Mouse (Mus musculus): ENCODE results near the gene Gm8453. TPM values are rescaled to one million over a fixed set of nuclear protein-coding genes. Genes with fewer than 3 reads are reported as not detected.
"Not testable (repeated sequence)": the region's sequence is repeated elsewhere in the genome, so short reads cannot be mapped to it uniquely, and the experiment has no call there.

Gm8453 gene
- polyA plus RNA-seq (2016; fragmentation: Nextera tagmentation; extraction: Ambion mirVana), result not detected in 2 replicates

- WGBS, result 29% methylated on average over 2 of the region's 2 CpGs
- H3K4me3 ChIP-seq; H3K27me3 ChIP-seq (ENCODE audit: low read depth, poor library complexity, severe bottlenecking); H3K36me3 ChIP-seq; H3K9me3 ChIP-seq (replicated peaks); DNase-seq (ENCODE audit: low spot score); H3K27ac ChIP-seq; H3K4me1 ChIP-seq: not testable (repeated sequence)
These were observed at the start of gene Gm8453 for GRCm38 (mm10) chr7:22229384-22229783. Gene Gm8453, minus strand, starts transcription at chr7:22229484.

DNA sequence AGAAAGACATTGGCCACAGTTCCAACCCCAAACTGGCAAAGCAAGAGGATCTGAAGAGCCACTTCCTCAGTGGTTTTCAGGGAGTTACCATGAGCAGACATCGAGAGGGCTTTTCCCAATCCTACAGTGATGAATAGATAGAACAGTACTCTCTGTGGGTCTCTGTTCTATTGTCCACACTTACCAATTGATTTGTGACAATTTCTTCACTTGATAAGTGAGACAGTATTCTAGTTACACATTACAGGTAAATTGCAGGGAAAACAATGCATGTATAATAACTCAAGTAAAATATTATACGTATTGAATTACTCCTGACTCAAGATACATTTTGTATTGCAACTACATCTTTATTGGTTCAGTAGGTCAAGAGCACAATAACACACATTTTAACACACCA is 28.1 kb downstream of the Gm8453 start, which contains the start of gene Gm8653:
Gm8653 (minus strand) TSS at position 101 of the 400 bp plus-strand sequence.
- not testable (repeated sequence) for H3K4me3 ChIP-seq; DNase-seq (ENCODE audit: low spot score); H3K4me1 ChIP-seq; H3K36me3 ChIP-seq; H3K9me3 ChIP-seq (replicated peaks); H3K27ac ChIP-seq; H3K27me3 ChIP-seq (ENCODE audit: low read depth, poor library complexity, severe bottlenecking)
- no CpG with 5 or more reads among the region's 2 CpGs for WGBS

DNA sequence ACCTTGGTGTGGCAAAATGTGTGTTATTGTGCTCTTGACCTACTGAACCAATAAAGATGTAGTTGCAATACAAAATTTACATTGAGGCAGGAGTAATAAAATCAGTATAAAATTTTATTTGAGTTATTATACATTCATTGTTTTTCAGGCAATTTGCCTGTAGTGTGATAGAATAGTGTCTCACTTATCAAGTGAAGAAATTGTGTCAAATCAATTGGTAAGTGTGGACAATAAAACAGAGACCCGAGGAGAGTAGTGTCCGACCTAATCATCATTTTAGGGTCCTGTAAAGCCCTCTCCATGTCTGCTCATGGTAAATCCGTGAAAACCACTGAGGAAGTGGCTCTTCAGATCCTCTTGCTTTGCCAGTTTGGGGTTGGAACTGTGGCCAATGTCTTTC is 40.2 kb downstream of the Gm8453 start, which contains the start of gene Vmn1r143:
Vmn1r143 (plus strand) TSS at position 301 of the 400 bp plus-strand sequence.
- WGBS, result no CpG with 5 or more reads among the region's 3 CpGs
- not testable (repeated sequence) for H3K4me3 ChIP-seq; H3K36me3 ChIP-seq; H3K27ac ChIP-seq; H3K9me3 ChIP-seq (replicated peaks); H3K4me1 ChIP-seq; H3K27me3 ChIP-seq (ENCODE audit: low read depth, poor library complexity, severe bottlenecking); DNase-seq (ENCODE audit: low spot score)

Other genes starting within 250 kb of the Gm8453 start
- gene Vmn1r137, start 234.9 kb downstream of the Gm8453 start, polyA plus RNA-seq (2016; fragmentation: Nextera tagmentation; extraction: Ambion mirVana), result not detected in 2 replicates
- not detected in 2 replicates for gene Vmn1r138, start 200.6 kb downstream of the Gm8453 start, polyA plus RNA-seq (2016; fragmentation: Nextera tagmentation; extraction: Ambion mirVana)
- gene Gm6176, start 173.2 kb downstream of the Gm8453 start, polyA plus RNA-seq (2016; fragmentation: Nextera tagmentation; extraction: Ambion mirVana), result not detected in 2 replicates
- gene Vmn1r139, start 160.4 kb downstream of the Gm8453 start, polyA plus RNA-seq (2016; fragmentation: Nextera tagmentation; extraction: Ambion mirVana), result not detected in 2 replicates
- gene Gm16451, start 111.2 kb downstream of the Gm8453 start, polyA plus RNA-seq (2016; fragmentation: Nextera tagmentation; extraction: Ambion mirVana), result not detected in 2 replicates
- gene Gm10666, start 94.7 kb downstream of the Gm8453 start, polyA plus RNA-seq (2016; fragmentation: Nextera tagmentation; extraction: Ambion mirVana), result not detected in 2 replicates
- not detected in 2 replicates for gene Vmn1r142, start 65.4 kb downstream of the Gm8453 start, polyA plus RNA-seq (2016; fragmentation: Nextera tagmentation; extraction: Ambion mirVana)
- gene Vmn1r143, start 40.1 kb downstream of the Gm8453 start, polyA plus RNA-seq (2016; fragmentation: Nextera tagmentation; extraction: Ambion mirVana), result not detected in 2 replicates
- gene Gm8653, start 28.2 kb downstream of the Gm8453 start, polyA plus RNA-seq (2016; fragmentation: Nextera tagmentation; extraction: Ambion mirVana), result not detected in 2 replicates
- gene Gm4187, start 100.2 kb upstream of the Gm8453 start, polyA plus RNA-seq (2016; fragmentation: Nextera tagmentation; extraction: Ambion mirVana), result not detected in 2 replicates
- not detected in 2 replicates for gene Gm8660, start 141.6 kb upstream of the Gm8453 start, polyA plus RNA-seq (2016; fragmentation: Nextera tagmentation; extraction: Ambion mirVana)
- not detected in 2 replicates for gene Vmn1r148, start 184.1 kb upstream of the Gm8453 start, polyA plus RNA-seq (2016; fragmentation: Nextera tagmentation; extraction: Ambion mirVana)
- not detected in 2 replicates for gene Vmn1r149, start 208.7 kb upstream of the Gm8453 start, polyA plus RNA-seq (2016; fragmentation: Nextera tagmentation; extraction: Ambion mirVana)
- gene Gm10665, start 234.6 kb upstream of the Gm8453 start, polyA plus RNA-seq (2016; fragmentation: Nextera tagmentation; extraction: Ambion mirVana), result not detected in 2 replicates

Data from limb, embryonic 10.5 days (tissue).